Mouse (Mus musculus): ENCODE results near the gene Rnase10.
"Not testable (repeated sequence)": the region's sequence is repeated elsewhere in the genome, so short reads cannot be mapped to it uniquely, and the experiment has no call there.

The Rnase10 gene

DNA sequence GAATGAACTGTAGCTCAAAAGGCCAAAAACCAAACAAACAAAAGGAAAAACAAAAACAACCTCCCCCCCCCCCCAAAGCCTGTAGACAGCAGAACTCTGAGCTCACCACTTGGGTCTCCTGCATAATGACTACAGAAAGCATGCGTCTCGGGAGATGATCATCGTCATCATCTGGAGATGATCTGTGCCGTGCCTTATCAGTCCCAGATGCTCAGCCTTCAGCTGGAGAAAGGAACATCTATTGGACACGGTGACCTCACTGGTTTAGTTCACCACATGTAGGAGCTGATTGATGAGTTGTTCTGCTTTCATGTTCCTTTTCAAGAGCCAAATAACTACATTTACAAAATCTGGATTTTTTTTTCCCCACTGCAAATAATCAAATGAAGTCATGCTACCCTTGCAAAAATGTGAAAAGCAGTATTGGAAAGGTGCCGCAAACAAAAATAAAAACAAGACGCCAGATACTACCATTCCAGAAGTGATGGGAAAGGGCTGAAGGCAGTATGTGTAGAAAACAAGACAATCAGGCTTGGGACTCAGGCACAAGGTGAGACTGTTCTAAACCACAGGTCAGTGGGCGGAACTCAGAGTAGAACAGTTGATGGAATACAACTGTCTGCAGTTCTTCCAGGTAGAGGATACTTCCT is at the start of gene Rnase10:
Gene Rnase10 (plus strand): TSS at position 600 of the 650 bp plus-strand sequence.
- DNase-seq, result no peak

DNA sequence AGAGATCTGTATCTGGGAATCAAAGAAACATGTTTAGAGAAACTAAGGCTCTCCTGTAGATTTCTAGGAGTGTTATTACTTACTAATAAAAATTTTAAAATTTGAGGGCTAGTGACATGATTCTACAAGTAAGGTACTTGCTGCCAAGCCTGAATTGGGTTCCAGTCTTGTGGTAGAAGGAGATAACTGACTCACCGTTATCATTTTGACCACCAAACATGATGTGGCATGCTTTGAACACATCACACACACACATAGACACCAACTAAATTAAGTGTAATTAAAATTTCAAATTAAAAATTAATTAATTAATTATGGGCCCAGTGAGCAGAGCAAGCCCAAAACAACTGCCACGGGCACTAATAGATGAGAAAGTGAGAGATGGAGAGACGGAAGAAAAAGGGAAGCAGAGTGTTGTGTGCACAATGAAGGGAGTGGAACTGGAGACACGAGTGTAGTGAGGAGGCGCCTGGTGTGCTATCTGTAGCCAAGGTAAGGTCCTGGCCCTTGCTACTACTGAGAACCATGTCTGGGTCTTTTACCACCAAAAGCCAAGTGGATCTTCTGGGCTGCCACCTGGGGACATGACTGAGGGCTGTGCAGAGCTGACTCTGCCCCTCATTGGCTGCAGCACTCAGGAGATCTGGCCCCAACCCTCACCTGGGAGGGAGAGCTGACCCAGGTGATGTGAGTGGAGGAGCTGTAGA is 49.1 kb upstream of the Rnase10 start:
- not testable (repeated sequence) for DNase-seq

DNA sequence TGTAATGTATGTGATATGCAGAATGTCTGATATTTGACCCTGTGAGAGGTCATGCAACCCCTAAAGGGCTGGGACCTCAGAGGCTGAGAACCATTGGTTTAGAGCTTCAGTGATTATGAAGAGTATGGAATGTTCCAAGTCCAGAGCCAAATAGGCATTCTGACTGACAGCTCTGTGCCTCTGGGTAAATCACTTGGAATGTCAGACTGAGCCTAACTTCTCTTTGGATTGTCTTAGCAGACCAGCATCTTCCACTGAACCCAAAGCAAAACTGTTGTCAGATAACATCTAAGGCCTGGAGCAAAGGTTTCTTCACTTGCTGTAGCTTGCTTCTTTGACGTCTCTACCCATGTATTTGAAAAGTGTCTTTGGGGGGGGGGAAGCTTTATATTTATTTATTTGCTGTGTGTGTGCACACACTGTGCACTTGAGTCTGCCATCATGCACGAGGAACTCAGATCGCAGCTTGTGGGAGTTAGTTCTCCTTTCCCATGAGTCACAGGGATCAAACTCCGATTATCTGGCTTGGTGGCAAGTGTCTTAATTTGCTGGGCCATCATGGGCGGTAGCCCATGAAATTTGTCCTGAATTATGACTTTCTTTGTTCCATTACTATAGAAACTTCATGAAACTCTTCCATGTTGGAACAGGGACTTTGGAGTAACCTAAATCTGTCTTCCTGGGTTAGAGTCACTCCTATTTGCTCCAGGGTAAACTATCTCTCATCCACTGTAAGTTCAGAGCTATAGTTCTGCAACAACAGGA is 39.2 kb upstream of the Rnase10 start:
- no peak for DNase-seq

DNA sequence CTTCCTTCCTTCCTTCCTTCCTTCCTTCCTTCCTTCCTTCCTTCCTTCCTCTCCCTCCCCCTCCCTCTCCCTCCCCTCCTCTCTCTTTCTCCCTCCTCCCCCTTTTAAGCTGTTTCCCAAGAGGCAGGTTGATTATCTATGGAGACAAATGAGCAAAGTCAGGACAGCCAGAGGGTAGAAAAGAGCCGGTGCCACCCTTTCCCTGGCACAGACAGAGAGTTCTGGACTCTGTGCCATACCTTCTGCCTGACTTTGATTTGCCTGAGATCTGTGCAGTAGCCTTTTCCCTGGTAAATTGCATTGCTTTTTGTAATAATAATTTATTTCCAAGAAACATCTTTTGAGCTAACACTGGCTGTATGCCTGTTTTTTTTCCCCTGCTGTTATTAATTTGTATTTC is 38.5 kb upstream of the Rnase10 start:
- DNase-seq, result no peak

- DNase-seq, result no peak
Observed at GRCm38 (mm10) chr14:50969558-50970544, 37.7 kb upstream of the Rnase10 start.

GRCm38 (mm10) chr14:50970822-50971221 is 36.7 kb upstream of the Rnase10 start:
- DNase-seq, result no peak

DNA sequence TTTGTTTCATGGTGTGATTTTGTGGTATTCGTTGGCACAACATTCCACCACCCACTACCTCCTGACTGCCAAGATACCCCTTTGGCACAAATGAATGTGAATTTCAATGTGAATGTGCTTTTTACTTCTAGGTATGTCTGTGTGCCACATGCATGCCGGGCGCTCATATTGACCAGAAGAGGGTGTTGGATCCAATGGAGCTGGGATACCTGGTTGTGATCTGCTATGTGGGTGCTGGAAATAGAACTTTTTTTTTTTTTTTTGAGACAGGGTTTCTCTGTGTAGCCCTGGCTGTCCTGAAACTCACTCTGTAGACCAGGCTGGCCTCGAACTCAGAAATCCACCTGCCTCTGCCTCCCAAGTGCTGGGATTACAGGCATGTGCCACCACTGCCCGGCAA is 34.5 kb upstream of the Rnase10 start:
- not testable (repeated sequence) for DNase-seq

DNA sequence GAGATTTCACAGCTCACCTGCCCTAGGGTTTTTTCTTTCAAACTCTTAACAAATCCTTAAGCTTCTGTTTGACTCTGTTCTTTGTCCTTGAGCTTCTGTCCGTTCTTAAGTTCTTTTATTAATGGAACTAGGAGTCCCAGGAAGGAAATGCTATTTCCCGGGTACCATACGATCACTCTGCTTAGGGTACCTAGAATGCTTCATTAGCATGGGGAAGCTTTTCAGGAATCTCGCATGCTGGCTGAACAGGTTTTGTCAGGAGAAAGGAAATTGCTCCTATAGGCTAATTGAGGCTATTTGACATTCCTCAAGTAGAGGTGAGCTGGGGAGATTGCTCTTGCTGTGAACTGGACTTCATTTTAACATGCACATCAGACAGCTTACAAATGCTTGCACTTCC is 33.9 kb upstream of the Rnase10 start:
- DNase-seq, result no peak

DNA sequence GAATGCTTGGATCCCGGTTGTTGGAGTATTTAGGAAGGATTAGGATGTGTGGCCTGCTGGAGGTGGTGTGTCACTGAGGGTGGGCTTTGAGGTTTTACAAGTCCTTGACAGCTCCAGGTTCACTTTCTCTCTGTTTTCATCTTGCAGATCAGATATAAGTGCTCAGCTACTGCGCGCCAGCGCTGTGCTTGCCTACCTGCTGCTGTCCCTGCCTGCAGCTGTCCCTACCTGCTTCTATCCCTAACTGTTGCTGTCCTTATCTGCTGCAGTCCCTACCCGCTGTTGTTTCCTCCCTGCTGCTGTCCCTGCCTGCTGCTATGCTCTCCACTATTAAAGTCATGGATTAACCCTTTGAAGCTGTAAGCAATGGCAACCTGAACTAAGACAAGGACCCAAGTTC is 32.5 kb upstream of the Rnase10 start:
- no peak for DNase-seq

DNA sequence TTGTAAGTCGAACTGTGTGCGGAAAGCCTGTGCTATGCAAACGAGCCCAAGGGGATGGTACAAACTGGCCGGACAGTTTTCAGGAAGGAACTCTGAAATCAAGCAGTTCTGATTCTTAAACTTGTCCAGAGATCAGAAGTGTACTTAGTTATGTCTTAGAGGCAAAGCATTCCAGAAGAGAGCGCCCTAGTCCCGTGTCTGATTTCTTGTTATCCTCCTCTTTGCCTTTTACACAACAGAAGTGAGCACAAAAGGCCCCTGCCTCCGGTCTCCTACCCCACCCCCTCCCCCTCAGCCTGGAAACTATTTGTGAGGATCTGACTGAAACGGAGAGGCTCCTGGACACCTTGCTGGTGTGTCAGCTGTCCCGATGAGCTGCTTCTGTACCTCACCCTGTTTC is 30.9 kb upstream of the Rnase10 start:
- DNase-seq, result peak; percentile 40

DNA sequence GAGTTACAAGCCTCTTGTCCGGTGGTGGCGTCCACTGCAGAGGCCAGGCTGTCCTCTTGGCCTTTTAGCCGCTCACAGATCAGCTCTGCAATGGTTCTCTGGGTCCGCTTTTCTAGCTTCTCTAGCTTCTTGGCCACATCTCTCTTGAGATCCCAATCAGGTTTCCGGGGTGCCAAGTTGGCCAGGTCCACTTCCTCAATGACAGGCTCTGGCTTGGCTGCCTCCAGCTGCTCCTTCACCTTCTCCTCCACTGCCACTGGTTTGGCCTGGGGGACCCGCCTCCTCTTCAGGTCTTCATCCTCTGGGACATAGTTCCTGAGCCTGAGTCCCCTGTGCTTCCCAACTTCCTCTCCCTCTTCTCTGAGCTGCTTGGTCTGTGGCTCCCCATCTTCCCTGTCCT is 29.1 kb upstream of the Rnase10 start:
- not testable (repeated sequence) for DNase-seq

DNA sequence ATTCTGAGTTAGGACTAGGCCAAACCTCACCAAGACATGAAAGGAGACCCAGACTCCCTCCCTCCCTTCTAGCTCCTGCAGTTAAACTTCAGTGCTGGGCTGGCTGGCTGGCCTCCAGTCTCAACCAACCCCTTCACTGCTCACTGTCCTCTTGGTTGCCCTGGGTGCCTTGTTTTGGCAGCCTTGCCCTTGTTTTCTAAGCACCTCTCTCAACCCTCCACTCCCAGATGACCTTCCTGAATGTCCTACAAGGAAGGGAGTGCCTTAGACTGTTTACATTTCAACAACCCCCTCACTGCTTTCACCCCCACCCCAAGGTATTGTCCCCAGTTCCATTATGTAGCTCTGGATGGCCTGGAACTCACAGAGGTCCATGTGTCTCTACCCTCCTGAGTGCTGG is 27.9 kb upstream of the Rnase10 start:
- DNase-seq, result no peak

DNA sequence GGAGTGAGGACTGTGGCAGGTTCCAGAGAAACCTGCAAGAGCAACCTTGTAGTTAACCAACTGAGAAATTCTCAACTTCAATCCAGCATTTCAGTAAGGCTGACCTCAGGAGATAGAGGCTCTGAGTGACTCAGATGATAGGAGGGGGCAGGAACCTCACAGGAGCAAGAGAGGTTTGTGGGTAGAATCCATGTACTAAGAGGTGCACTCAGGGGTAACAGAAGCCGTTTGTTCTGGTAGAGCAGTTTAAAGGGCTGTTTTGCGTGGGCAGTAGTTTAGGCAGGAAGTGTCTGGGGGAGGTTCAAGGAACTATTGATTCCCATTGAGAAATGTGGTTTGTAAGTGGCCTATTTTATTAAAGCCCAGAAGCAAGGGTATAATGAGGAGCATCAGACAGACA is 26.3 kb upstream of the Rnase10 start:
- no peak for DNase-seq

GRCm38 (mm10) chr14:50981837-50982236 is 25.7 kb upstream of the Rnase10 start:
- no peak for DNase-seq

GRCm38 (mm10) chr14:50987668-50988067 is 19.9 kb upstream of the Rnase10 start:
- DNase-seq, result peak; percentile 41

- DNase-seq, result peak; percentile 50
Observed at GRCm38 (mm10) chr14:50991037-50991436, 16.5 kb upstream of the Rnase10 start.

DNA sequence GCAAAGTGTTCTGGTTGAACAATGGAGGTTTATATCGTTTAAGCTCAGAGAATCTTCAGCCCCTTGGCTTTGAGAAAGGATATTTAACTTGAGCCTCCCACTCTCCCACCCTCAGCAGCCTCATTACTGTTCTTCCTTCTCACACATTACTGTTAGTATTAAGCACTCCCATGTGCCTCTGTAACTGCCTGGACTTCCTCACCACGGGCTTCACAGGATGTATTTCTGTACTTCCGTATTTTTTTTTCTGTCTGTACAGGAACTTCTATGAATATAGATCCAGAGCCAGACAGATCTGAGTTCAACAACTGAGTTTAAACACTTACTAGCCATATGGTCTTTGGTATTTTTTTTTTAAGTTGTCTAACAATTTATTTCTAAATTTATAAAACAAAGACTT is 10.5 kb upstream of the Rnase10 start:
- DNase-seq, result no peak

GRCm38 (mm10) chr14:50997999-50998666 is 9.4 kb upstream of the Rnase10 start:
- DNase-seq, result peak; percentile 44

DNA sequence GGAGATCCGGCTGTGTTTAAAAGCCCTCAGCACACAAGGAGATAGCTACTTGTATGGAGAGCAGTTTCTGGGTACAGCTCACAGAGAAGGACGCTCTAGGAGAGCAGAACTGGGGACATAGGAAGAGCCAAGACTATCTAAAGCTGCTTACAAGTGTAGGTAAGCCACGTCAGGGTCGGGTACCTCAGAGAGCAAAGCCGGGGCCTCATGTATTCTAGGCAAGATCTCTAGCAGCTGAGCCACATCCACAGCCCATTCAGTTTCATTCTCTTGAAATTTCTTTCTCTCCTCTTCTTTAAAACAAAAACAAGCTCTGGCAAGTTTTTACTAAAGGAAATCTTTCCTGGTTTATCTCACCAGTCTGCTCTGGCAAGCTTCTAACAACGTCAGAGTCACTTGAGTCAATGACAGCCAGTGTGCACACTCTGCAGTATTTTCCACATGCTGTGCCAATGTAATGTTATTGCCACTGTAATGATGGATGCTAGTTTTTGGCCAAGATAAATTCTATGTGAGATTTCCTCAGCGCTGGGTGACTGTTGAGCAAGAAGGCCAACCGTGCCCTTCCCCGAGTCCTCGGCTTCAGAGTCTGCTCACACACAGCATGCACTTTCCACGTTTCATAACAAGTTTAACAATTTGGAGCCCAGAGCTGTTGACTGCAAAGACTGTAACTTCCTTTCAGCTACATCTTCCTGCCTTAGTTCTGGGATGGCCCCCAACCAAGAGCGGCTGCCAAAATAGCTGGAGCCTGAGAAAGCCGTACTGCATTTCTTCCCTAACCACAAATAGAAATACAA is 563 bp downstream of the Rnase10 start:
- DNase-seq, result peak; percentile 63

GRCm38 (mm10) chr14:51008781-51009180 is 1.2 kb downstream of the Rnase10 start:
- no peak for DNase-seq

DNA sequence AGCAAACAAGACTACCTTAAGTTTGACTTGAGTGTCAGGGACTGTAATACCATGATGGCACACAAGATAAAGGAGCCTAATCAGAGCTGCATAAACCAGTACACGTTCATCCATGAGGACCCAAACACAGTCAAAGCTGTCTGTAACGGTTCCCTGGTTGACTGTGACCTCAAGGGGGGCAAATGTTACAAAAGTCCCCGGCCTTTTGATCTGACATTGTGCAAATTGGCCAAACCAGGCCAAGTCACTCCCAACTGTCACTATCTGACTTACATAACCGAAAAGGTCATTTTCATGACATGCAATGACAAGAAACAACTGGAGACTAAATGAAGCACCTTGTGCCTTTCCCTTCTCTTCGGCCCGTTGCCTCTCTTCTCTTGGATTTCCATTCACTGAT is 2.0 kb downstream of the Rnase10 start:
- DNase-seq, result no peak

Data from kidney, postnatal 14 days (tissue).